ENCODE assay signal across 31 mouse cellular contexts in the genomic region with DNA sequence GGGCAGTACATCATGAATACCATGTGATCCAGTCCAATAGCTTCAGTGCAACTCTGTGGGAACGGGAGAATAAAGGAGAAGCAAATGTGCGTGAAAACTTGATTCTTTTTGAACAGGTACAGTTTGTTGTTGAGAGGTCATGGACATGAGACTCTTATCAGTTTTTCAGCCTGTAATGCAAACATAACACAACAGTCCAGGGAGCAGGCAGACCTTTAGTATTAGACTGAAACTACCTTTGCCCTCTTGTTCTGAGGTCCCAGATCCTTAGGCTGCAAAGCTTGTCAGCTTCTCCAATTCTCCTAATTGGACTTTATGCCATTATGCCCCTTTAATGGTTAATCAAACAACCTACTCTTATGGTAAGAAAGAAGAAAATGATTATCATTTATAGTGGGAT.
"Had no signal": no experiment of that assay in that cellular context is flagged by ENCODE, and none has a peak within 500 bp of the region (broad histone marks: within the 10 kb centered on the region; RNA-seq: fewer than 3 reads in every experiment).

No protein-coding gene starts in this region.

- H3K4me3 ChIP-seq: left cerebral cortex, adult 2 months; limb, embryonic 10.5 days; limb, embryonic 12.5 days; limb, embryonic 13.5 days; limb, embryonic 15.5 days; liver, embryonic 13.5 days; liver, embryonic 15.5 days; lung, embryonic 15.5 days; megakaryocyte, embryonic 14.5 days; midbrain, embryonic 10.5 days; midbrain, embryonic 12.5 days; midbrain, embryonic 13.5 days; midbrain, embryonic 15.5 days; myocyte; neural tube, embryonic 12.5 days had no signal

- H3K9me3 ChIP-seq: limb, embryonic 10.5 days; limb, embryonic 12.5 days; limb, embryonic 13.5 days; limb, embryonic 15.5 days; liver, embryonic 13.5 days; liver, embryonic 15.5 days; lung, embryonic 15.5 days; midbrain, embryonic 10.5 days; midbrain, embryonic 12.5 days; midbrain, embryonic 13.5 days; midbrain, embryonic 15.5 days; neural tube, embryonic 12.5 days had no signal

- H3K4me2 ChIP-seq: limb, embryonic 12.5 days; limb, embryonic 13.5 days; limb, embryonic 15.5 days; liver, embryonic 11.5 days; liver, embryonic 13.5 days; liver, embryonic 15.5 days; lung, embryonic 14.5 days; lung, embryonic 15.5 days; midbrain, embryonic 11.5 days; midbrain, embryonic 12.5 days; midbrain, embryonic 13.5 days; midbrain, embryonic 15.5 days; neural tube, embryonic 12.5 days had no signal

- H3K27me3 ChIP-seq: limb, embryonic 12.5 days; limb, embryonic 13.5 days; limb, embryonic 15.5 days; liver, embryonic 13.5 days; liver, embryonic 15.5 days; lung, embryonic 15.5 days; megakaryocyte, embryonic 14.5 days; midbrain, embryonic 12.5 days; midbrain, embryonic 13.5 days; midbrain, embryonic 15.5 days; neural tube, embryonic 12.5 days had no signal

- DNase-seq: left cerebral cortex, postnatal 4 days; liver; liver, embryonic 13.5 days; liver, postnatal 0 days; lung, adult 18-20 months; lung, adult 2 months; lung, embryonic 14.5 days; lung, postnatal 10 days; lung, postnatal 14 days; lung, postnatal 36 days; lung, postnatal 4 days; midbrain, embryonic 14.5 days had no signal

- H3K4me1 ChIP-seq: limb, embryonic 10.5 days; limb, embryonic 12.5 days; limb, embryonic 13.5 days; limb, embryonic 15.5 days; liver, embryonic 13.5 days; liver, embryonic 15.5 days; lung, embryonic 15.5 days; megakaryocyte, embryonic 14.5 days; midbrain, embryonic 10.5 days; midbrain, embryonic 12.5 days; midbrain, embryonic 13.5 days; midbrain, embryonic 15.5 days; neural tube, embryonic 12.5 days had no signal

- H3K9ac ChIP-seq: limb, embryonic 12.5 days; limb, embryonic 13.5 days; limb, embryonic 15.5 days; liver, embryonic 13.5 days; liver, embryonic 14.5 days; liver, embryonic 15.5 days; liver, postnatal 0 days; lung, embryonic 14.5 days; lung, embryonic 15.5 days; midbrain, embryonic 12.5 days; midbrain, embryonic 13.5 days; midbrain, embryonic 15.5 days; neural tube, embryonic 12.5 days had no signal

- H3K36me3 ChIP-seq: limb, embryonic 10.5 days; limb, embryonic 12.5 days; limb, embryonic 13.5 days; limb, embryonic 15.5 days; liver, embryonic 13.5 days; liver, embryonic 15.5 days; lung, embryonic 15.5 days; midbrain, embryonic 10.5 days; midbrain, embryonic 12.5 days; midbrain, embryonic 13.5 days; midbrain, embryonic 15.5 days; neural tube, embryonic 12.5 days had no signal

- ATAC-seq: liver, postnatal 0 days; midbrain, embryonic 13.5 days; midbrain, embryonic 15.5 days; midbrain, embryonic 16.5 days had no signal

- H3K27ac ChIP-seq: left cerebral cortex, adult 2 months; limb, embryonic 10.5 days; limb, embryonic 12.5 days; limb, embryonic 13.5 days; limb, embryonic 15.5 days; liver, embryonic 13.5 days; liver, embryonic 14.5 days; liver, embryonic 15.5 days; lung, embryonic 15.5 days; macrophage; midbrain, embryonic 10.5 days; midbrain, embryonic 12.5 days; midbrain, embryonic 13.5 days; midbrain, embryonic 15.5 days; neural tube, embryonic 12.5 days had no signal
